Mouse (Mus musculus) 416B (cell line): ENCODE data around the gene Cacybp.

Experiments used
- DNase-seq: peaks from one replicate; pipeline ENCODE4 v3.0.0; 2011; ENCODE audit warnings: low read depth

The Cacybp gene

GRCm38 (mm10) chr1:160212703-160213669, at the start of gene Cacybp:
Gene Cacybp, minus strand, starts transcription at chr1:160212875.
- DNase-seq = peak; percentile 99

DNA sequence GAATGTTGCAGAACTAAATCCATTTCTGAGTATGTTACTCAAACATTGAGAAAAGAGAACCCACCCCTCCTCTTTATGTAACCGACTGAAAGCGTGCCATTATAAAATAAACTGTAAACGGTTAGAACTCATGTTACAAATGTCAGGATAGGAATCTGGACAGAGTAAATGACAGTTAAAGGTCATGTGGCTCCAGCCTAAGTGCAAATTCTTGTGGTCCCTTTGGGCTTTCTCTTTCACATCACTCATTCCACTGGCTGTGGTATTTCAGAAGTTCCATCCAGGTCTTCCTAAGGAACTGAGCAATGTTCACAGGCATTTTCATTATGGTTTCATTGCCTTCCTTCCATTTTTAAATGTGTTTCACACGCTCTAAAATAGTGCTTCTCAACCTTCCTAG, 49.7 kb upstream of the Cacybp start:
- DNase-seq = no peak

GRCm38 (mm10) chr1:160261849-160262248, 49.2 kb upstream of the Cacybp start:
- DNase-seq = no peak

- no peak for DNase-seq
These were observed 47.9 kb upstream of the Cacybp start for GRCm38 (mm10) chr1:160260605-160261004.

DNA sequence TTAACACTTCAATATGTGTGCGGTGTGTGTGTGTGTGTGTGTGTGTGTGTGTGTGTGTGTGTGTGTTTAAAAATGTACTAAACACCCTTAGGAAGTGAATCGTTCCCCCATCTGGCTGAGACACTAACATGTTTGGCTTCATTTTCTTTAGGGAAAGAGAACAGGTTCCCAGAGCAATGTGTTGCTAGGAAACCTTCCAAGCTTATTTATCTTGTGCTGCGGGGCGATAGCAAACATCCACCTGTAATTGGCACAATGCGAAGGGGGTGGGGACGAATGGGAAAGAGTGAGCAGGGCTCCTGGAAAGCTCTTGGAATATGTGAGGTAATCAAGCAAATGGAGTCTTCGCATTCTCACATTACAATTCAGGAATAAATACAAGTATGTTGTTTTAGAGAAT, 47.2 kb upstream of the Cacybp start:
- DNase-seq = no peak

DNA sequence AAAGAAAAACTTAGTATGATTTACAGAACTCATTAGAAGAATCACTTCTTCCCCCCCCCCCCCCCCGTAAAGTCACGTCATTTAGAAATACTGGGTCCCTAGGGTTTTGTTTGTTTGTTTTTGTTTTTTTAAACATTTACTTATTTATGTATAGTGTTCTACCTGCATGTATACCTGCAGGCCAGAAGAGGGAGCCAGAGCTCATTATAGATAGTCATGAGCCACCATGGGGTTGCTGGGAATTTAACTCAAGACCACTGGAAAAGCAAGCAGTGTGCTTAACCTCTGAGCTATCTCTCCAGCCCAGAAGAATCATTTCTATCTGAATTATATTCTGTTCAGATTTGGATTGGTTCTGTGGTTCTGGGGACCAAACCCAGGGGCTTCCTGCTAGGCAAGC, 40.4 kb upstream of the Cacybp start:
- DNase-seq = peak; percentile 17

DNA sequence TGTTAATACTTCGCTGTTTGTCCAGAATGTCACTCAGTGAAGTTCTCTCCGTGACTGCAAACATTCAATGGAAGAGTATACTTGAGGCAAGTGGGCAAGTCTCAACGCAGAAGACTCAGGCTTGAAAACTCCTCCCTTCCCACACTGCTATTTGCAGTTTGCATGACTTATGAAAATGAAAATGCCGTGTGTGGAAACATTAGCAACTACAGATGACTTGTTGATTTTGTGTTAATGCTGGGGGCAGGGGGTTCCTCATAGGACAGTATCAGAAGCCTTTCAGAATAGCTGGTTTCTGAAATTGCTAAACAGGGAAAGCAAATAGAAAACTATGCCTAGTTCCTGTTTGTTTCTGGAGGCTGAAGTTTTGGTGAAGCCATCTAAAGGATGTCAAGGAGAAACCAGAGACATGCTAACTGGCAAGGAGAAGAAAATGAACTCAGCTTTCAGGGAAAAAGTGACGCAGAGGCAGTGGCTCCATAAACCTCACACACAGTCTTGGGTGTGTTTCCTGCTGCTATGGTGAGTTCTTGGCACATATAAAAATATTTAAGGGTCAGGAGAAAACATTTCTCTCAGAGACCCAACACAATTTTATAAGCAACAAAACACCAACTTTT, 38.8 kb upstream of the Cacybp start:
- DNase-seq = no peak

- DNase-seq = no peak
These were observed 38.1 kb upstream of the Cacybp start for GRCm38 (mm10) chr1:160250782-160251181.

DNA sequence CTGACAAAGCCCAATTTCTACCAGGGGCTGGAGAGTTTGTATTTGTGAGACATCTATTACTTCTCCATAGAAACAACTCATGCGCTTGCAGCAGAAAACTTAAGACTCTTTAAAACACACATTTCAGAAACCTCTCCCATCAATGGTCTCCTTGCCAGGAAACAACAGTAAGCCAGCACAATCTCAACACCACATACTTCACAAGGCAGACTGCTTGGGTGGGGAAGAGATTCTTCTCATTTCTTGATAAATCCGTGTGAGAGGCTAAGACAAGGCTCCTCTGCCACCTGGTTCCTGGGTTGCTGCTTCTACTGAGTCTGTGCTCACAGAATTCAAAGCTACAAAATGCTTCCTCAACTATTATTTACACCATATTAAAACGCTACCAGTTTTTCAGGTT, 37.1 kb upstream of the Cacybp start:
- DNase-seq = no peak

- DNase-seq = no peak
These were observed 34.8 kb upstream of the Cacybp start for GRCm38 (mm10) chr1:160247473-160247872.

GRCm38 (mm10) chr1:160246844-160247243, 34.2 kb upstream of the Cacybp start:
- DNase-seq = peak; percentile 43

- DNase-seq = peak; percentile 53
These were observed 33.3 kb upstream of the Cacybp start for GRCm38 (mm10) chr1:160245954-160246353.

- DNase-seq = no peak
These were observed 32.0 kb upstream of the Cacybp start for GRCm38 (mm10) chr1:160244689-160245088.

DNA sequence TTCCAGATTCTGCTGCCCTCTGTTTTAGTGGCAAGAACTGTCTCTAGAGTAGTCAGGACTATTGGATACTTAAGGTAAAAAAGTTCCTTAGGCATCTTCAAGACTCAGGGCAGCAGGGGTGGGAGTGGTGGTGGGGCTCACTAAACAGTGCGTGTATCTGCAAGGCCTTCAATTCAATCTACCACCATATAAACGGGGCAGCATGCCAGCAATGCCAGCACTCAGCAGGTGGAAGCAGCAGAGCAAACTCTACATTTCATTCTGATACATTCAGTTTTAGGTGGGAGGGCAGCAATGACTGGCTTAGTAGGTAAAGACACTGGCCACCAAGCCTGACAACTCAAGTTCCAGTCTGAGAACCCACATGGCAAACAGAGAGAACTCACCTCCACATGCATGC, 27.4 kb upstream of the Cacybp start:
- DNase-seq = no peak

DNA sequence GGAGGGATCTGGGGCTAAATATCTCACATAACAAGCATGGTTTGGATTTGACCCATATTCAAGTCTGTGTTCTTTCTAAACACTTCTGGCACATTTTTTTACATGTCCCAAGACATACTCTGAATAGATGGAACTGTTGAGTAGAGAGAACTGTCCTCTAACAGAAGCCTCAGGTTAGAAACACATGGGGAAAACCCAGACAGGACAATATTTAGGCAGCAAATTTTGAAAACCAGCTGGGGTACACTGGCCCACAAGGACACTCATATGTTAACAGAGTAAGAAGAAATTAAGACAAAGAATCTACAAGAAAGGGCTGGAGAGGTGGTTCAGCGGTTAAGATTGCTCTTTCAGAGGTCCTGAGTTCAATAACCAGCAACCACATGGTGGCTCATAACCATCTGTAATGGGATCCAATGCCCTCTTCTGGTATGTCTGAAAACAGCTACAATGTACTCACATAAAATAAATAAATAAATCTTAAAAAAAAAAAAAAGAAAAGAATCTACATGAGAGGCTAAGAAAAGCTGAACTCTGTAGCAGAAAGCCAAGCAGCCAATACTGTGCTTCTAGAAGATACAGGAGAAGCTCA, 26.3 kb upstream of the Cacybp start:
- DNase-seq = no peak

DNA sequence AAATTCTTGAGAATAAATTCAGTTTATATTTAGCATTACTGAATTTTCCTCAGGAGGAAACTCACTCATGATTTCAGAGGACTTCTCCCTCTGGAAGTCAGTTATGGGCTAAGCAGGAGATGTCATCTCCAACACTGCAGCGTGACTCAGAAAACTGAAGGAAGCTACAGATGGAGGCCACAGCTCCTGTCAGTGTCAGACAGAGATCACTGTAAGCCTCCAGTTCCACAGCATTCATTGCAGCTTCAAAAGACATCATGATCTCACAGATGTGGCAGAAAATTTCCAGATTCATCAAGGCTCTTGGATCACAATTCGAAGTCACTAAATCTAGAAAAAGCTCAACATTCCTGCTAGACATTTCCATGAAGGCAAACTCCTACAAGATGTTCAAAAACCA, 25.3 kb upstream of the Cacybp start:
- DNase-seq = no peak

DNA sequence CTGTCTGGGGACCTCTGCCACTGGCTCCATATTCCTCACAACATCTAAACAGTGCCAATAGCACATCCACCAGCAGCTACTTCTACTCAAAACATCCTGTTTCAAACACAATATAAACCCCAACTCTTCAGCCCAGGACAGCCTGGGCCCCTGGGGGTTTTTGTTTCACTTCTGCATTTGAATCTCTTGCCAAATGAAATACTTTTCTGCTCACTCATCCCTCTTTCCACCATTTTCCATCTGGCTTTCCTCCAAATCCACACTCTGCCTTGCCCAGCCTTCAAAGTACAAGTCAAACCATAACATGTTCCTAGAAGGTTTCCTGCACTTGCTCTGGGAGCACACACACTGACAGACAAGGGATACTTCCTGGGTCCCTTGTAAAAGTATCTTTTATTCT, 21.2 kb upstream of the Cacybp start:
- peak; percentile 27 for DNase-seq

- DNase-seq = no peak
These were observed 19.4 kb upstream of the Cacybp start for GRCm38 (mm10) chr1:160232113-160232512.

DNA sequence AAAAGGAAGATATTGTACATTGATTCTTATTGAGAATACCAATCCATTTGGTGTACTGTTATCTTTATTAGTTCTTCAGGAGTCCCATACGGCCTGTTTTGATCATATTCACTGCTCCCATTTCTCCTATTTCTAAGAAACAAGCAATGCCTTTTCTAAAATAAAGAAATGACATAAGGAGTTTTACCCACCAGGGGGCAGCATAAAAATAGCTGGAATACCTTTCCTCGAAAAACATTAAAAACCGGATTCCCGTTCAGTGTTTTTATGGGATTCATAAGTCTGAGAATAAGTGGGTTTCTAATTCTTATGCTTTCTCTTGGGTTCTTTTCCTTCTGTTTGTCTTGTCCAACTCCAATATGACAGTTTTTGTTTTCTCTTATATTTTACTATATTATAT, 18.3 kb upstream of the Cacybp start:
- DNase-seq = peak; percentile 59

- DNase-seq = no peak
These were observed 15.2 kb upstream of the Cacybp start for GRCm38 (mm10) chr1:160227850-160228249.

GRCm38 (mm10) chr1:160227196-160227595, 14.5 kb upstream of the Cacybp start:
- no peak for DNase-seq

GRCm38 (mm10) chr1:160224093-160224492, 11.4 kb upstream of the Cacybp start:
- no peak for DNase-seq

- no peak for DNase-seq
These were observed 5.2 kb upstream of the Cacybp start for GRCm38 (mm10) chr1:160217898-160218297.
